Mouse (Mus musculus): Measurements from ENCODE around the gene Flywch1. TPM values are rescaled to one million over a fixed set of nuclear protein-coding genes. Genes with fewer than 3 reads are reported as not detected.
A peak's percentile ranks its signal among the peaks of the same experiment; 100 is the strongest.

The Flywch1 gene
- polyA plus RNA-seq, 1 experiment from 2014 or later: 74.7 TPM

- no peak within 1 kb of the TSS for H3K27ac ChIP-seq
- no peaks in the 10 kb centered on the region for H3K27me3 ChIP-seq (ENCODE audit: insufficient read depth, low read length)
- peak within 1 kb of the TSS; percentile 64 for H3K9ac ChIP-seq (ENCODE audit: low read depth, low read length)
- WGBS: 2% methylated on average over 43 of the region's 43 CpGs
- ATAC-seq (replicated peaks; ENCODE audit: low FRiP score, low read depth) (peak; percentile 76), DNase-seq (ENCODE audit: low spot score) (peak; percentile 79)
- peak within 1 kb of the TSS; percentile 88 for H3K4me2 ChIP-seq (ENCODE audit: low read length)
- H3K9me3 ChIP-seq (replicated peaks; ENCODE audit: low read length): no peaks in the 10 kb centered on the region
- peak within 1 kb of the TSS; percentile 46 for H3K4me3 ChIP-seq (replicated peaks; ENCODE audit: low read depth, low read length)
- 0 out of 2 replicates have a peak, but pooled peaks have one; percentile 33 for TF ChIP-seq CTCF (IDR thresholded peaks at IDR 0.05; ENCODE audit: low read depth)
- H3K4me1 ChIP-seq (replicated peaks; ENCODE audit: insufficient read depth, low read length): peaks cover 2% of the 10 kb centered on the region; the same call in 1 of the 2 replicates
- no peaks in the 10 kb centered on the region for H3K36me3 ChIP-seq (ENCODE audit: insufficient read depth, low read length)
Measured at GRCm38 (mm10) chr17:23785561-23786471, 14.4 kb upstream of the Flywch1 start, which contains the start of gene Flywch2. Flywch2 (minus strand) TSS chr17:23786081.

- no peak overlapping the region for H3K9ac ChIP-seq (ENCODE audit: low read depth, low read length)
- no peak for TF ChIP-seq CTCF (IDR thresholded peaks at IDR 0.05; ENCODE audit: low read depth)
- ATAC-seq (replicated peaks; ENCODE audit: low FRiP score, low read depth): no peak
- H3K27ac ChIP-seq: no peak overlapping the region
- no peaks in the 10 kb centered on the region for H3K36me3 ChIP-seq (ENCODE audit: insufficient read depth, low read length)
- H3K4me1 ChIP-seq (replicated peaks; ENCODE audit: insufficient read depth, low read length): 0 out of 2 replicates have a peak, but pooled peaks cover 2% of the 10 kb centered on the region
- H3K4me3 ChIP-seq (replicated peaks; ENCODE audit: low read depth, low read length): no peak overlapping the region
- H3K9me3 ChIP-seq (replicated peaks; ENCODE audit: low read length): no peaks in the 10 kb centered on the region
- H3K27me3 ChIP-seq (ENCODE audit: insufficient read depth, low read length): no peaks in the 10 kb centered on the region
- no peak for DNase-seq (ENCODE audit: low spot score)
- no peak overlapping the region for H3K4me2 ChIP-seq (ENCODE audit: low read length)
Measured at GRCm38 (mm10) chr17:23783352-23783751, 11.9 kb upstream of the Flywch1 start.

DNA sequence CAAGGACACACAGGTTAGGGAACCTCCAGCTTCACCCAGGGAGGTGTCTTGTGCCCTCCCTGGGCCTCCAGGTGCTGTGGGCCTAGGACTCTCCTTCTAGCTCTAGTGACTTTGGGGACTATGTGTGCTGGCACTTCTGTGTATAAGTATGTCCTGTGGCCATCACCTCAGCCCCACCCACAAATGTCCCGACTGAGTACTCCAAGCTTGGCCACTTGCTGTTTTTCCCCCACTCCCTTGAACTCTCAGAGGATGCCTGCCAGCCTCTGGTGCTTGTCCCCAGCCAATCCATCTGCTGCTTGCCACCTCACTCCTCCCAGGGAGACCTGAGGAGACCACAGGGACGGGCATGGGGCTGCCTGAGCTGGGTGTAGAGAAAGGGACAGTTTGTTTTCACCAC is 7.0 kb upstream of the Flywch1 start:
- ATAC-seq (replicated peaks; ENCODE audit: low FRiP score, low read depth): no peak
- Histone ChIP-seq H3K4me2 (ENCODE audit: low read length) (no peak overlapping the region), H3K4me1 (replicated peaks; ENCODE audit: insufficient read depth, low read length) (no peaks in the 10 kb centered on the region), H3K27me3 (ENCODE audit: insufficient read depth, low read length) (no peaks in the 10 kb centered on the region), H3K4me3 (replicated peaks; ENCODE audit: low read depth, low read length) (no peak overlapping the region), H3K27ac (no peak overlapping the region), H3K9me3 (replicated peaks; ENCODE audit: low read length) (no peaks in the 10 kb centered on the region), H3K9ac (ENCODE audit: low read depth, low read length) (no peak overlapping the region), H3K36me3 (ENCODE audit: insufficient read depth, low read length) (no peaks in the 10 kb centered on the region)
- no peak for TF ChIP-seq CTCF (IDR thresholded peaks at IDR 0.05; ENCODE audit: low read depth)
- 25% methylated on average over 2 of the region's 2 CpGs for WGBS
- DNase-seq (ENCODE audit: low spot score): no peak

DNA sequence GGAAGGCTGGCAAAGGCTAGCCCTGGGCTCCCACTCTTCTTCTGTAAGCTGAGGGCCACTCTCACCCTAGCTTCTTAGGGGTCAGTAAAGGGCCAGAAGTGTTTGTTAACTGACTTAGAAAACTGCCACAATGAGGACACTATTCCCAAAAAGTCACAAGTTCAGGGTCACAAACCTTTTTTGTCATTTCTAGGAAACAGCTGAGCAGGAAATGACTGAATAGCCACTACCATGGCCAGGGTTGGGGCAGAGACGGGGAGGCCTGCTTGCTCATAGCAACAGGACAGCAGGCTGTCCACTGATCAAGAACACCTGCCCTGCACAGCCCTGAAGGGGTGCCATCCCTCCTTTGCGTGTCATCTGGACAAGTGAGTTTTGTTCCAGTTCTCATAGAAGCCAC is 5.7 kb upstream of the Flywch1 start:
- DNase-seq (ENCODE audit: low spot score): peak; percentile 11
- no peak overlapping the region for H3K4me2 ChIP-seq (ENCODE audit: low read length)
- TF ChIP-seq CTCF (IDR thresholded peaks at IDR 0.05; ENCODE audit: low read depth): no peak
- no peaks in the 10 kb centered on the region for H3K4me1 ChIP-seq (replicated peaks; ENCODE audit: insufficient read depth, low read length)
- H3K27me3 ChIP-seq (ENCODE audit: insufficient read depth, low read length): no peaks in the 10 kb centered on the region
- 52% methylated on average over 2 of the region's 2 CpGs for WGBS
- H3K9ac ChIP-seq (ENCODE audit: low read depth, low read length): no peak overlapping the region
- H3K36me3 ChIP-seq (ENCODE audit: insufficient read depth, low read length): no peaks in the 10 kb centered on the region
- H3K27ac ChIP-seq: no peak overlapping the region
- no peaks in the 10 kb centered on the region for H3K9me3 ChIP-seq (replicated peaks; ENCODE audit: low read length)
- no peak overlapping the region for H3K4me3 ChIP-seq (replicated peaks; ENCODE audit: low read depth, low read length)
- no peak for ATAC-seq (replicated peaks; ENCODE audit: low FRiP score, low read depth)

DNA sequence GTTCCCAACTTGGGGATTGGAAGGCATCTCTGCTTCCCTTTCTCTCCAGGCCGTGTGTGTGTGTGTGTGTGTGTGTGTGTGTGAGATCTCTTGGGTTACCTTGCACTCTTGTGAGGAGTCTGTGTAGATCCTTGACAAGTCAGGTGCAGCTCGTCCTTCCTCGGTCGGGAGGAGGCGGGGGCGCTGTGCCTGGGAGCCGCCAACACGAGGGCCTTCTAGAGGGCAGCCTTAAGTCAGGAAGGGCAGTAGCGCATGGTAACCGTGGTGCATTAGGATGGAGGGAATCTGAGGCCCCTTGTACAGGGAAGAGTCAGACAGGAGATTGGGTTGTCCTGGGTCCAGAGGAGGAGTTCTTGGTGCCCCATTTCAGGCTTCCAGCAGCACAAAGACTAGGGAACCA is 4.8 kb upstream of the Flywch1 start:
- H3K9me3 ChIP-seq (replicated peaks; ENCODE audit: low read length): no peaks in the 10 kb centered on the region
- 69% methylated on average over 10 of the region's 10 CpGs for WGBS
- H3K36me3 ChIP-seq (ENCODE audit: insufficient read depth, low read length): no peaks in the 10 kb centered on the region
- H3K4me2 ChIP-seq (ENCODE audit: low read length): no peak overlapping the region
- ATAC-seq (replicated peaks; ENCODE audit: low FRiP score, low read depth) (no peak), DNase-seq (ENCODE audit: low spot score) (no peak)
- H3K4me1 ChIP-seq (replicated peaks; ENCODE audit: insufficient read depth, low read length): no peaks in the 10 kb centered on the region
- H3K9ac ChIP-seq (ENCODE audit: low read depth, low read length): no peak overlapping the region
- no peak for TF ChIP-seq CTCF (IDR thresholded peaks at IDR 0.05; ENCODE audit: low read depth)
- no peak overlapping the region for H3K4me3 ChIP-seq (replicated peaks; ENCODE audit: low read depth, low read length)
- H3K27me3 ChIP-seq (ENCODE audit: insufficient read depth, low read length): no peaks in the 10 kb centered on the region
- no peak overlapping the region for H3K27ac ChIP-seq

- ATAC-seq (replicated peaks; ENCODE audit: low FRiP score, low read depth) (peak; percentile 66), DNase-seq (ENCODE audit: low spot score) (peak; percentile 91)
- no peaks in the 10 kb centered on the region for H3K4me1 ChIP-seq (replicated peaks; ENCODE audit: insufficient read depth, low read length)
- TF ChIP-seq CTCF (IDR thresholded peaks at IDR 0.05; ENCODE audit: low read depth): peak; percentile 89
- H3K4me2 ChIP-seq (ENCODE audit: low read length): no peak overlapping the region
- H3K27ac ChIP-seq: no peak overlapping the region
- no peaks in the 10 kb centered on the region for H3K27me3 ChIP-seq (ENCODE audit: insufficient read depth, low read length)
- WGBS: 1% methylated on average over 12 of the region's 12 CpGs
- no peak overlapping the region for H3K4me3 ChIP-seq (replicated peaks; ENCODE audit: low read depth, low read length)
- H3K9me3 ChIP-seq (replicated peaks; ENCODE audit: low read length): no peaks in the 10 kb centered on the region
- H3K9ac ChIP-seq (ENCODE audit: low read depth, low read length): no peak overlapping the region
- no peaks in the 10 kb centered on the region for H3K36me3 ChIP-seq (ENCODE audit: insufficient read depth, low read length)
Measured at GRCm38 (mm10) chr17:23774090-23774489, 2.7 kb upstream of the Flywch1 start.
